ENCODE assay signal across 27 mouse cellular contexts in the genomic region with DNA sequence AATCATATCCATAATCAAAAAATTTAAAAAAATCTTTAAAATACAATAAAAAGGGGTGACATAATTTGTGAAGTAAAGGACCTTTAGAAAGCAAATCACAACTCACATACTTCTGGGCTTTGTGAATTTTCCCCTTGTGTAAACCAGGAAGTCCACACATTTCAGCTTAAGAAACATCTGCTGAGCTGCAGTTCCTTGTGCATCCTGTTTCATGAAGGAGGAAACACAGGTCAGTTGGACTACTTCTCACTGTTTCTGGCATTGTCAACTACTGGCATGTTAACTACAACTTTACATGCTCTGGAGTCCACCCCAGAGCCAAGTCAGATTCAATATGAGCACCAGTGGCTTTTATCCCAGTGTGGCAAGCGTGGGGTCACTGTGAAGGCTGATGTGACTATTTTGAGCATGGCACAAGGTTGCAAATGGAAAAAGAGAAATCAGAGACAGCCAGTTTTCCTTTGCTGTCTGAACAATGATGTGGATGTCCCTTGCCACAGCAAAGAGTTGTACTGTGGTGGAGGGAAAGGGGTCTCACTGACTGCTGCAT. TPM values are rescaled to one million over a fixed set of nuclear protein-coding genes. Genes with fewer than 3 reads are reported as not detected.
DNase-seq lines count a peak whose midpoint lies in the region; ATAC-seq lines count a peak whose summit lies in the region.
"Had no signal": no experiment of that assay in that cellular context is flagged by ENCODE, and none has a peak within 500 bp of the region (broad histone marks: within the 10 kb centered on the region; RNA-seq: fewer than 3 reads in every experiment).

No protein-coding gene starts in this region.

- DNase-seq in gastrocnemius, adult 18-20 months (ENCODE audit: low spot score), result peak; percentile 32
- no peak for DNase-seq in gastrocnemius, postnatal 4 days (ENCODE audit: low spot score in 2 of 2)
- no peak for DNase-seq in lung, adult 18-20 months
- no peak for DNase-seq in cerebellum, postnatal 36 days
- DNase-seq: adrenal gland, postnatal 36 days; cerebellum, adult 11 months; cerebellum, adult 9-11 months; layer of hippocampus, postnatal 36 days; liver, postnatal 0 days; midbrain, embryonic 14.5 days; retina, postnatal 1 day; right cerebral cortex, postnatal 4 days; thymus, postnatal 25 days had no signal

- 0 out of 2 replicates have a peak overlapping the region, but pooled peaks have one; percentile 7 for H3K9ac ChIP-seq in heart, embryonic 13.5 days
- H3K9ac ChIP-seq in heart, embryonic 11.5 days (ENCODE audit: low read depth, low read length), result no peak overlapping the region
- H3K9ac ChIP-seq in lung, embryonic 15.5 days, result no peak overlapping the region
- H3K9ac ChIP-seq: embryonic facial prominence, embryonic 12.5 days; forebrain, embryonic 12.5 days; hindbrain, embryonic 12.5 days; liver, postnatal 0 days had no signal

- H3K27me3 ChIP-seq in heart, embryonic 13.5 days (replicated peaks), result no peaks in the 10 kb centered on the region
- H3K27me3 ChIP-seq in heart, embryonic 11.5 days (ENCODE audit: control insufficient read depth, insufficient read depth, low read length), result no peaks in the 10 kb centered on the region
- H3K27me3 ChIP-seq in lung, embryonic 15.5 days, result no peaks in the 10 kb centered on the region
- H3K27me3 ChIP-seq: forebrain, embryonic 12.5 days; hindbrain, embryonic 12.5 days; megakaryocyte, embryonic 14.5 days had no signal

- no peak overlapping the region for H3K4me3 ChIP-seq in heart, embryonic 13.5 days
- no peak overlapping the region for H3K4me3 ChIP-seq in heart, embryonic 11.5 days (ENCODE audit: low read depth, low read length)
- H3K4me3 ChIP-seq in lung, embryonic 15.5 days, result no peak overlapping the region
- H3K4me3 ChIP-seq: embryonic facial prominence, embryonic 12.5 days; erythroblast, embryonic 14.5 days; forebrain, embryonic 12.5 days; hindbrain, embryonic 12.5 days; layer of hippocampus, adult 2 months; megakaryocyte, embryonic 14.5 days had no signal

- H3K4me1 ChIP-seq in heart, embryonic 13.5 days, result 0 out of 2 replicates have a peak, but pooled peaks cover 4% of the 10 kb centered on the region
- H3K4me1 ChIP-seq in heart, embryonic 11.5 days (ENCODE audit: control insufficient read depth, insufficient read depth, low read length), result no peaks in the 10 kb centered on the region
- H3K4me1 ChIP-seq in lung, embryonic 15.5 days, result no peaks in the 10 kb centered on the region
- H3K4me1 ChIP-seq: embryonic facial prominence, embryonic 12.5 days; forebrain, embryonic 12.5 days; hindbrain, embryonic 12.5 days had no signal

- H3K36me3 ChIP-seq in heart, embryonic 13.5 days, result no peaks in the 10 kb centered on the region
- H3K36me3 ChIP-seq in heart, embryonic 11.5 days (ENCODE audit: control insufficient read depth, insufficient read depth, low read length), result no peaks in the 10 kb centered on the region
- no peaks in the 10 kb centered on the region for H3K36me3 ChIP-seq in lung, embryonic 15.5 days
- H3K36me3 ChIP-seq: embryonic facial prominence, embryonic 12.5 days; forebrain, embryonic 12.5 days; hindbrain, embryonic 12.5 days had no signal

- WGBS in heart, embryonic 13.5 days, result 33% methylated on average over 1 of the region's 1 CpGs
- WGBS in heart, embryonic 11.5 days (ENCODE audit: insufficient replicate concordance), result 67% methylated on average over 1 of the region's 1 CpGs
- 59% methylated on average over 1 of the region's 1 CpGs for WGBS in lung, embryonic 15.5 days

- no peak overlapping the region for H3K4me2 ChIP-seq in heart, embryonic 13.5 days
- H3K4me2 ChIP-seq in heart, embryonic 11.5 days, result no peak overlapping the region
- H3K4me2 ChIP-seq in lung, embryonic 15.5 days, result no peak overlapping the region
- H3K4me2 ChIP-seq: embryonic facial prominence, embryonic 12.5 days; forebrain, embryonic 12.5 days; hindbrain, embryonic 12.5 days; liver, embryonic 11.5 days had no signal

- H3K9me3 ChIP-seq in heart, embryonic 13.5 days, result no peaks in the 10 kb centered on the region
- no peaks in the 10 kb centered on the region for H3K9me3 ChIP-seq in heart, embryonic 11.5 days (replicated peaks; ENCODE audit: control insufficient read depth, low read length)
- H3K9me3 ChIP-seq in lung, embryonic 15.5 days, result no peaks in the 10 kb centered on the region
- H3K9me3 ChIP-seq: embryonic facial prominence, embryonic 12.5 days; forebrain, embryonic 12.5 days; hindbrain, embryonic 12.5 days; megakaryocyte, embryonic 14.5 days had no signal

- ATAC-seq in heart, embryonic 13.5 days (ENCODE audit: extremely low read depth, insufficient number of reproducible peaks, low FRiP score, low TSS enrichment), result no peak
- no peak for ATAC-seq in heart, embryonic 11.5 days (replicated peaks; ENCODE audit: insufficient number of reproducible peaks, low FRiP score, low TSS enrichment)
- no peak for ATAC-seq in lung, embryonic 15.5 days (ENCODE audit: borderline replicate concordance, extremely low read depth, low FRiP score, low TSS enrichment)
- no peak for ATAC-seq in megakaryocyte-erythroid progenitor cell, adult 5-6 weeks (replicated peaks; ENCODE audit: low FRiP score, low TSS enrichment, poor library complexity, severe bottlenecking)
- ATAC-seq: CD4-positive, CD25-positive, alpha-beta regulatory T cell, adult 4 months; intestine, postnatal 0 days; liver, postnatal 0 days had no signal

- 0 out of 2 replicates have a peak overlapping the region, but pooled peaks have one; percentile 32 for H3K27ac ChIP-seq in heart, embryonic 13.5 days (replicated peaks)
- H3K27ac ChIP-seq in heart, embryonic 11.5 days (ENCODE audit: low read depth, low read length), result no peak overlapping the region
- H3K27ac ChIP-seq in lung, embryonic 15.5 days, result peak overlapping the region; percentile 47
- H3K27ac ChIP-seq: embryonic facial prominence, embryonic 12.5 days; forebrain, embryonic 12.5 days; hindbrain, embryonic 12.5 days; layer of hippocampus, adult 2 months had no signal

RNA-seq across cellular contexts. Expression of a gene that starts 6.3 kb away (rescaled TPM):
- 10 to 100 TPM; 51.9 to 60.3 TPM for total RNA-seq in gastrocnemius, adult 18-20 months (2021)
- 10 to 100 TPM; 24.0 to 25.1 TPM for total RNA-seq in gastrocnemius, postnatal 4 days (2021)
- polyA plus RNA-seq in heart, embryonic 13.5 days (2015; fragmentation: Nextera tagmentation; extraction: Ambion mirVana), result 43.7 and 44.6 TPM in 2 replicates
- 28.7 and 32.4 TPM in 2 replicates for polyA plus RNA-seq in heart, embryonic 11.5 days (2014; fragmentation: Nextera tagmentation; extraction: Ambion mirVana)
- 5.6 and 6.4 TPM in 2 replicates for polyA plus RNA-seq in lung, embryonic 15.5 days (2015; fragmentation: Nextera tagmentation; extraction: Ambion mirVana)
- not detected in 2 replicates for total RNA-seq in megakaryocyte-erythroid progenitor cell, adult 5-6 weeks (2014; fragmentation: Nextera tagmentation)
- not detected in 2 replicates for total RNA-seq in megakaryocyte-erythroid progenitor cell, adult 5-6 weeks (2017)
- total RNA-seq: granulocyte monocyte progenitor cell, adult 5-6 weeks had no signal
- polyA plus RNA-seq: CD4-positive, CD25-positive, alpha-beta regulatory T cell, adult 4 months; erythroblast, embryonic 14.5 days had no signal

Comparison
In these comparisons a context has a peak if more than half of its experiments do, and no peak if none do; other contexts are left out.
1. RNA of a gene that starts 6.3 kb away (total RNA-seq): 51.9 to 60.3 TPM in gastrocnemius, adult 18-20 months and 24.0 to 25.1 TPM in gastrocnemius, postnatal 4 days; not detected in megakaryocyte-erythroid progenitor cell, adult 5-6 weeks; every median in the first group is over 10 times any median in the second.